ENCODE assay signal across 8 mouse cellular contexts in the genomic region with DNA sequence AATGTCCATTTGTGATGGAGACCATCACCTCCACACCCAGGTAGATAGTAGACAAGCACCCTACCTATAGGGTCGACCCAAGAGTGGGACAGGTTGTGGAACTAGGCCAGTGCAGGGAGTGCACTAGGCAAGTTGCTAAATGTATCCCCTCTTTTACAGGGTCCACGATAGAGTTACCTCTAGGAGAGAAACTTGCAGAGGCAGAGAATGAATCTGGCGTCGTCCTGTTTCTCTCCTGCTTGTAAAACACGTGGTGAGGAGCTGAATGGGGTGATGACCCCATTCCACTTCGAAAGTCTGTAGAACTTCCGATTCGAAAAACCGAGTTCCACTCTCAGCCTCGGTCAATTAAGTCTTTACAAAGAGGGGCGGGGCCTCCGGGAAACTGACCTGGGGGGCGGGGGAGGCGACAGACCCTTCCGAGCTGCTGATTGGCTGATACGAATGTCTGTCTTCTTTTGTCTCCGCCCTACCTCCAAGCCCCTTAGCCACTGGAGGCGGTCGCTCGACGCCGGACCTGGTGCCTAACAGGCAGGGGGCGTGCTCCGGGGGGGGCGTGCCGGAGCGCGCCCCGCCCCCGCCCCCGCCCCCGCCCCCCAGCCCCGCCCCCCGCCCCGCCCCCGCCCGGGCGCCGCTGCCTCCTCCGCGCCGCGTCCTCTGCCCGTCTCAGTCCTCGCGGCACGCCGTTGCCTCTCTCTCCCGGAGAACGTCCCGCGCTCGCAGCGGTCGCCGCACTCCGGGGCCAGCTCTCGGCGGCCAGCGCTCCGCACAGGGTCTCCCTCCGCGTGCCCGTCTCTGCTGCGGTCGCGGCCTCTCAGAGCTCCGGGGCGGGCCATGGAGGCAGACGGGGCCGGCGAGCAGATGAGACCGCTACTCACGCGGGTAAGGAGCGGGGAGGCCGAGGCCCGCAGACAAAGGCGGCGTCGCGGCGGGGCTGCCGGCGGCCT. TPM values are rescaled to one million over a fixed set of nuclear protein-coding genes. Genes with fewer than 3 reads are reported as not detected.
DNase-seq lines count a peak whose midpoint lies in the region; ATAC-seq lines count a peak whose summit lies in the region.

No protein-coding gene starts in this region.

- peak overlapping the region; percentile 67 for H3K4me2 ChIP-seq in intestine, embryonic 14.5 days (ENCODE audit: low read length)

- no peaks in the 10 kb centered on the region for H3K36me3 ChIP-seq in intestine, embryonic 14.5 days (ENCODE audit: control insufficient read depth, insufficient read depth, low read length)

- no peaks in the 10 kb centered on the region for H3K27me3 ChIP-seq in intestine, embryonic 14.5 days (replicated peaks; ENCODE audit: control insufficient read depth, insufficient read depth, low read length)

- H3K4me1 ChIP-seq in intestine, embryonic 14.5 days (replicated peaks; ENCODE audit: control insufficient read depth, insufficient read depth, low read length), result peaks cover 11% of the 10 kb centered on the region

- intact Hi-C loops in left cerebral cortex, postnatal 14 days (cut with DNase I), result loop anchor here (10.0 kb wide), 1 partner anchor 348 kb away; no protein-coding TSS in a partner anchor

- peak; percentile 87 to 88 for DNase-seq in adrenal gland, adult 18-20 months (ENCODE audit: low spot score in 2 of 2)
- peak; percentile 98 for DNase-seq in embryo, embryonic 11 days
- DNase-seq in gastrocnemius, postnatal 25 days, result peak; percentile 88
- DNase-seq in intestine, embryonic 14.5 days (ENCODE audit: low spot score), result peak; percentile 97
- peak; percentile 87 to 92 for DNase-seq in left cerebral cortex, postnatal 14 days (ENCODE audit: low spot score in 2 of 2)
- peak; percentile 97 for DNase-seq in mesoderm, embryonic 11.5 days (ENCODE audit: low read depth, low spot score)
- DNase-seq in right cerebral cortex, postnatal 36 days (ENCODE audit: low spot score in 2 of 2), result peak; percentile 83
- DNase-seq in yolk sac, embryonic 10.5 days (ENCODE audit: low spot score), result peak; percentile 96

- WGBS in intestine, embryonic 14.5 days, result under 1% methylated on average over 46 of the region's 85 CpGs

- H3K9me3 ChIP-seq in intestine, embryonic 14.5 days (ENCODE audit: control insufficient read depth, low read length), result no peaks in the 10 kb centered on the region

- peak overlapping the region; percentile 87 for H3K4me3 ChIP-seq in intestine, embryonic 14.5 days (ENCODE audit: low read depth, low read length)

- H3K27ac ChIP-seq in intestine, embryonic 14.5 days (ENCODE audit: low read depth), result peak overlapping the region; percentile 96

- ATAC-seq in intestine, embryonic 14.5 days (replicated peaks; ENCODE audit: low FRiP score, low TSS enrichment, low read depth), result peak; percentile 99

- H3K9ac ChIP-seq in intestine, embryonic 14.5 days (ENCODE audit: low read length), result peak overlapping the region; percentile 97

RNA-seq across cellular contexts. Expression of a gene that starts 0.6 kb away (rescaled TPM):
- total RNA-seq in adrenal gland, adult 18-20 months (2021), result 10 to 100 TPM; 14.6 to 29.5 TPM
- total RNA-seq in gastrocnemius, postnatal 25 days (2021), result 1 to 10 TPM; 8.1 to 10.0 TPM
- polyA plus RNA-seq in intestine, embryonic 14.5 days (2014; fragmentation: Nextera tagmentation; extraction: Ambion mirVana), result 18.6 and 19.3 TPM in 2 replicates
- total RNA-seq in left cerebral cortex, postnatal 14 days (2021), result 10 to 100 TPM; 22.4 to 26.0 TPM

Comparison
In these comparisons a context has a peak if more than half of its experiments do, and no peak if none do; other contexts are left out.
1. Peak in every context shown above with its lines: DNase-seq, ATAC-seq, H3K4me3 ChIP-seq and H3K27ac ChIP-seq.